Mouse (Mus musculus): Measurements from ENCODE around the gene Neb. TPM values are rescaled to one million over a fixed set of nuclear protein-coding genes. Genes with fewer than 3 reads are reported as not detected.

Gene Neb
- total and polyA plus RNA-seq, 3 experiments = 0.12 to 0.70 TPM; not detected in 1

DNA sequence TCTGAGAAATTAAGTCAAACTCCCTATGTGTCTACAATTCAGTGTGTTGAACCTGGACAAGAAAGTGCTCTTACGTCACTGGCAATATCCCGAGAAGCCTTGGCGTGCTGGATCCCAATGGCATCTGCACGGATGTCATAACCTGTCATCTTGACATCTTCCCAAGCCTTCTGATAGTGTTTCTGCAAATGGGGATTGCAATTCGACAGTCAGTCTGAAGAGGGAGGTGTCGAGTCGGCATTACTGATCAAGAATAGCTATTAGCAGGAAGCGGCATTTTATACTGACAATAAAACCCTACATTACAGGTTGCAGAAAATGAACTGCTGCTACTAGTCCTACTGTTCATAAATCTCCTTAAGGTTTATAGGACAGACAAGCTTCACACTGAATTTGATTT lies 158.2 kb downstream of the Neb start (continued):
- TF ChIP-seq EP300 (IDR thresholded peaks at IDR 0.05; ENCODE audit: low read depth in 1 of 2, low read length in 2 of 2) = no peak
- TF ChIP-seq TCF12 (IDR thresholded peaks at IDR 0.05; ENCODE audit: low read depth, low read length) = no peak
- TF ChIP-seq E2F4 (IDR thresholded peaks at IDR 0.05; ENCODE audit: borderline replicate concordance, low read depth, low read length) = no peak
- no peak for TF ChIP-seq UBTF (IDR thresholded peaks at IDR 0.05; ENCODE audit: borderline replicate concordance, insufficient read depth, low read depth, low read length)
- peak; percentile 60 to 93 (median 83) for TF ChIP-seq CTCF (IDR thresholded peaks at IDR 0.05 in 2 of 3, conservative IDR thresholded peaks at IDR 0.05 in 1 of 3; ENCODE audit: control insufficient read depth in 1 of 3, insufficient read depth in 1 of 3, low read depth in 2 of 3, low read length in 3 of 3, poor library complexity in 1 of 3, severe bottlenecking in 1 of 3)
- TF ChIP-seq RAD21 (IDR thresholded peaks at IDR 0.05; ENCODE audit: low read depth, low read length) = peak; percentile 85
- TF ChIP-seq BHLHE40 (IDR thresholded peaks at IDR 0.05; ENCODE audit: borderline replicate concordance, low read depth, low read length) = no peak
- TF ChIP-seq MAX (IDR thresholded peaks at IDR 0.05; ENCODE audit: low read length) = no peak

DNA sequence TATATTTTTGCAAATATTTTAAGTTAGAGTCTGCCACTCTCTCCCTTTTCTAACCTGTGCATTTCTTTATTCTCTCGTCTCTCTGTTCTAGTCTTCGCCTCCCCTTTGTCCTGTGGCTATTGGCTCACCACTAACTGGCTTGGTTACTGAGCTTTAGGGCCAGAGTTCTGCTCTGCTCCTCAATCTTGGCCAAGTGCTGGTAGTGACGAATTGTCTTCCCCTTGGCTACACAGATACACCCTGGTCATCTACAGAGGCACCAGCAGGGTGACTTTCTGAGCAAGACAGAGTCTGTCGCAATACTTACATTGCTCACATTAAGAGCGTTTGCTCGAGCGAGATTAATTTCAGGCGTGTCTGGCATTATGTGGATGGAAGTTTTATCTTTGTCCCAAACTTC lies 162.3 kb downstream of the Neb start:
- TF ChIP-seq GABPA (IDR thresholded peaks at IDR 0.05; ENCODE audit: low read depth, low read length) (no peak), MYB (IDR thresholded peaks at IDR 0.05; ENCODE audit: low read depth, low read length) (no peak), USF2 (IDR thresholded peaks at IDR 0.05; ENCODE audit: borderline replicate concordance in 1 of 2, insufficient read depth in 1 of 2, low read depth in 1 of 2, low read length in 2 of 2) (no peak), ZC3H11A (IDR thresholded peaks at IDR 0.05; ENCODE audit: low read depth, low read length) (no peak), ZKSCAN1 (IDR thresholded peaks at IDR 0.05; ENCODE audit: low read depth, low read length) (no peak), POLR2A (IDR thresholded peaks at IDR 0.05; ENCODE audit: control insufficient read depth in 1 of 2, insufficient read depth in 1 of 2, low read depth in 1 of 2, low read length in 2 of 2, poor library complexity in 1 of 2) (no peak), CTCF (IDR thresholded peaks at IDR 0.05 in 2 of 3, conservative IDR thresholded peaks at IDR 0.05 in 1 of 3; ENCODE audit: control insufficient read depth in 1 of 3, insufficient read depth in 1 of 3, low read depth in 2 of 3, low read length in 3 of 3, poor library complexity in 1 of 3, severe bottlenecking in 1 of 3) (no peak), MXI1 (IDR thresholded peaks at IDR 0.05; ENCODE audit: low read depth, low read length) (no peak), E2F4 (IDR thresholded peaks at IDR 0.05; ENCODE audit: borderline replicate concordance, low read depth, low read length) (no peak), ZMIZ1 (IDR thresholded peaks at IDR 0.05; ENCODE audit: low read depth, low read length) (no peak), MYC (IDR thresholded peaks at IDR 0.05; ENCODE audit: low read depth, low read length) (no peak), EP300 (IDR thresholded peaks at IDR 0.05; ENCODE audit: low read depth in 1 of 2, low read length in 2 of 2) (no peak), SMC3 (IDR thresholded peaks at IDR 0.05; ENCODE audit: low read depth, low read length) (no peak), NRF1 (IDR thresholded peaks at IDR 0.05; ENCODE audit: insufficient read depth, low read depth, low read length, poor library complexity, severe bottlenecking) (no peak), MAZ (IDR thresholded peaks at IDR 0.05; ENCODE audit: low read depth, low read length) (no peak)
- Histone ChIP-seq H3K27ac (ENCODE audit: control insufficient read depth, low read depth, low read length) (no peak overlapping the region), H3K27me3 (ENCODE audit: control insufficient read depth in 1 of 2, insufficient read depth in 2 of 2, low read length in 2 of 2) (no peaks in the 10 kb centered on the region), H3K4me1 (ENCODE audit: control insufficient read depth in 1 of 2, insufficient read depth in 2 of 2, low read length in 2 of 2) (no peaks in the 10 kb centered on the region), H3K4me3 (ENCODE audit: control insufficient read depth in 1 of 2, insufficient read depth in 1 of 2, low read depth in 2 of 2, low read length in 2 of 2) (no peak overlapping the region), H3K9ac (ENCODE audit: control insufficient read depth, low read depth, low read length, poor library complexity, severe bottlenecking) (no peak overlapping the region), H3K9me3 (replicated peaks; ENCODE audit: insufficient read depth, low read length) (no peaks in the 10 kb centered on the region), H3K79me2 (ENCODE audit: control insufficient read depth, insufficient read depth, low read length, poor library complexity) (no peaks in the 10 kb centered on the region), H3K36me3 (ENCODE audit: control insufficient read depth in 1 of 2, insufficient read depth in 2 of 2, low read length in 2 of 2) (no peaks in the 10 kb centered on the region)
- DNase-seq (ENCODE audit: low read depth, low spot score) = no peak

Data from MEL (cell line).